Mouse (Mus musculus) adrenal gland, postnatal 4 days (tissue): ENCODE data around the gene Sptan1. TPM values are rescaled to one million over a fixed set of nuclear protein-coding genes. Genes with fewer than 3 reads are reported as not detected.

Source experiments
- DNase-seq, 2 experiments: peaks; one replicate each; pipeline ENCODE4 v3.0.0; 2021 to 2022; ENCODE audit warnings: low spot score in 2 of 2, mixed read lengths in 2 of 2
- total RNA-seq, 2 experiments: library from RNA; stranded (reverse); gene quantifications; 2 replicates each; pipeline ENCODE4 v1.2.3; 2021

Sptan1 gene
- total RNA-seq, 2 experiments from 2014 or later, result 230 to 284 TPM

- DNase-seq, result no peak
These were observed 92.0 kb downstream of the Sptan1 start, which contains the start of gene Set for GRCm38 (mm10) chr2:30057223-30057904. Set (plus strand) TSS chr2:30057378.

- DNase-seq, result no peak
These were observed 93.1 kb downstream of the Sptan1 start for GRCm38 (mm10) chr2:30058418-30058817.

GRCm38 (mm10) chr2:30061215-30062166, 96.1 kb downstream of the Sptan1 start:
- peak in 1 of 2 experiments; percentile 30 for DNase-seq

- peak in 1 of 2 experiments; percentile 46 for DNase-seq
These were observed 97.1 kb downstream of the Sptan1 start for GRCm38 (mm10) chr2:30062249-30063093.

DNA sequence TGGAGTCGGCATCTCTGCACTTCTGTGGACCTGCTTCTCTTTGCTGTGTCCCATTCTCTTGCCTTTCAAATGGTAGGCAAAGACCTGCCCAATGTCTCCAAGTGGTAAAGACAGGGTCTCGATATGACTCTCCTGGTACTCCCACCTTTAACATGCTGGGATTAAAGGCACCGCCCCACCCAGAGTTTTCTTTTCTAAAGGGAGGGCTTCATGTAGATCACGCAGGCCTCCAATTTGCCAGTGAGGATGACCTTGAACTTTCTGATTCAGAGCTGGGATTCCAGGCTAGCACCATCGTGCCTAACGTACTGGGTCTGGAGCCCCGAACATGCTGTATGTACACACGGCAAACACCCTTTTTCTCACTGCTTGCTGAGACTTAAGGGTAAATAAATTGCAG, 97.9 kb downstream of the Sptan1 start:
- DNase-seq, result no peak

DNA sequence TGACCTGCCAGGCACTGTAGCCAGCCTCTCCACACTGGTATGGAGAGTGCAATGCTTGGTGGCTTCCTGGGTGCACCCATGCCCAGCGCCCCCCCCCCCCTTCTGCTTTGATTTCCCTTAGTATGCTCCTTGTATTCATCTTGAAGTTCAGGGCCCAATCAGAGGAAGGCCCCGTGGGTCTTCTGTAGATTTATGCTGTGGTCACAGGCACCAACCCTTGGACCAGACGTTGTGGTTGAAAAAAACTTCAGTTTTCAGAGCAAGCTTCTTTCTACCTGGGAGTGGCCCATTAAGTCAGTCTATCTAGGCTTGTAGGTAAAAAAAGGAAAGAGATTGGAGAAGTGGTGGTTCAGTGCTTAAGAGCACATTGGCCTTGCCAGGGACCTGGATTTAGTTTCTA, 98.4 kb downstream of the Sptan1 start:
- no peak for DNase-seq

DNA sequence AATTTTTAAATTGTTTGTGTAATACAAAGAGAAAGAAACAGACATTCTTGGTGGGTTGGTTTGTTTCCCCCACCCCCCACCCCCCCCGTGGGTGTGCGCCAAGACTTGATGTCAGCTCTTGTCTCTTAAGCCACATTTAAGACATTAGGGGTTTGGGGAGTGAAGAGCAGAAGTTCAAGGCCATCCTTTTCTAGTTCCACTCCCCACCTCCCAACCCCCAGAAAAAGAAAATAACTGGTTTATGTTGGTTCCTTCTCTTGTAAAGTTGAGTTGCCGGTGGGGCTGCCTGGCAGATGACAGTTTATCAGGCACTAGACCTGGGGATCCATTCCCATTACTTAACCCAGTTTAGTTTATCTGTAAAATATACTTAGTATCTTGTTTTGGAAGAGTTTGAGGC, 98.9 kb downstream of the Sptan1 start:
- no peak for DNase-seq

DNA sequence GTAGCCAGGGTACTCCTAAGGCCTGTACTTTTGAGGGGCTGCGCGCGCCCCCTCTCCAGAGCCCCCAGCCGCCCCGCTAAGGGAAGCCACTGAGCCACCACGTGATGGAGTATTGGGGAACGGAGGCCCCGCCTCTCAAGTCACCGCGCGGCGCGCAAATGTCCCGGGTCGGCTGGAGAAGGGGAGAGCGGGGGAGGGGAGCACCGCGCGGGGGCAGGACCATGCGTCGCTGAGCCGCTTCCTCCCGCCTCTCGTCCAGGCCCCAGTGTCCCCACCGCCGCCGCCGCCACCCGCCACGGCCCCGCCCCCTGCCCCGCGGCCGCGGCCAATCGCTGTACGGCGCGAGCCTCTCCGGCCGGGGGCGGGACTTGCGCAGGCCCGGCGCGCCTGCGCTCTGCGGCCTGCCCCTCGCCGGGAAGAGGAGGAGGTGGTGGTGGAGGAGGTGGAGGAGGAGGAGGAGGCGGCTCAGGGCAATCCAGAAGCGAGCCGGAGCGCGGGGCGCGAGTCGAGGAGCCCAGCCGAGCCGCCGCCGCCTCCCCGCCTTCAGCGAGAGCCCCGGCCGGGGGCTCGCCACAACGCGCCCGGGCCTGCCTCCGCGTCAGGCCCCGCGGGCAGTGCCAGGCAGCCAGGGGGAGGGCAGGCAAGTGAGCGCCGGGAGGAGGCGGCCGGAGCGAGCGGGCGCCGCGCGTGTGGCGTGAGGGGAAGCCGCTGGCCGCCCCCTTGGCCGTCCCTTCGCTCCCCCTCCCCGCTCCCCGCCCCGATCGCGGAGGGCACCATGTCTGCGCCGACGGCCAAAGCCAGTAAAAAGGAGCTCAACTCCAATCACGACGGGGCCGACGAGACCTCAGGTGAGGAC, 100.9 kb downstream of the Sptan1 start:
- peak; percentile 91 to 92 for DNase-seq

- no peak for DNase-seq
These were observed 101.9 kb downstream of the Sptan1 start for GRCm38 (mm10) chr2:30067031-30067888.

- no peak for DNase-seq
These were observed 102.6 kb downstream of the Sptan1 start for GRCm38 (mm10) chr2:30067962-30068361.

DNA sequence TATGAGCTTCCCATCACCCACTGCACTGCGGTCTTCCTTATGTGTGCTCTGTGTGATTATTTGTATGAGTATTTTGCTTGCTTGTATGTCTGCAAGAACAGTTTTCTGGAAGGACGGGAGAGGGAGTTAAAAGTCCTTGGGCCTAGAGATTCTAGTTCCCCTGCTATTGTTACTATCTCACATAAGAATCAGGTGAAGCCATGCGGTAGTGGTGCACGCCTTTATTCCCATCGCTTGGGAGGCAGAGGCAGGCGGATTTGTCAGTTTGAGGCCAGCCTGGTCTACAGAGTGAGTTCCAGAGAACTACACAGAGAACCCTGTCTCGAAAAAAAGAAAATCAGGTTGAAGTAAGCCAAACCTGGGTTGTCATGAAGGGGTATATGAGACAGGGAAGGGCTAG, 107.5 kb downstream of the Sptan1 start:
- no peak for DNase-seq

DNA sequence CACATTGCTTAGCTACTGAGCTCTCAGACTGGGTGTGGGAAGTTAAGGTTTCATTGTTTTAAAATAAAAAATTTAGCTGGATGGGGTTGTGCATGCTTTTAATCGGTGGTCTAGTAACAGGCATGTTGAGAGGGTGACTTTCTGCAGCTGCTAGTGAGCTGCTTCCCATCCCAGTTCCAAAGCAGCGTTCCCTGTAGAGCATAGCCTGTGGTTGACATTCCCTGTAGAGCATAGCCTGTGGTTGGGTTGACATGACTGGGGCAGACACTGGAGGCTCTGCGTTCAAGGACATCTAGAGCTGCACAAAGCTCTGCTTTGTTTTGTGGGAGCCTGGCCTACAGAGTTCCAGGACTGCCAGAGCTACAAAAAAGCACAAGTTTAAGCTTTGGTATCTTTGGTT, 107.9 kb downstream of the Sptan1 start:
- no peak for DNase-seq

DNA sequence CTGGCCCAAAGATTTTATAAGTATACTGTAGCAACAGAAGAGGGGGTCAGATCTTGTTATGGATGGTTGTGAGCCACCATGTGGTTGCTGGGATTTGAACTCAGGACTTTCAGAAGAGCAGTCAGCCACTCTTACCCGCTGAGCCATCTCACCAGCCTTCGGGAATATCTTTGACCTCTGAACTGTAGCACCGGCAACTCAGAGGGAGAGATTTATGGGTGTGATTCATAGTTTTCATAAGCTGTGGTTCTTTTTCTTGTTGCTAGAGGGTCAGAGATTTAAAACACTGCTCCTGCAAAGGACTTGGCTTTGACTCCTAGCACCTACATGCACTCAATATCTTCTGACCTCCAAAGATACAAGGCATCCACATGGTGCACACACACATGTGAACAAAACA, 110.3 kb downstream of the Sptan1 start:
- DNase-seq, result no peak

DNA sequence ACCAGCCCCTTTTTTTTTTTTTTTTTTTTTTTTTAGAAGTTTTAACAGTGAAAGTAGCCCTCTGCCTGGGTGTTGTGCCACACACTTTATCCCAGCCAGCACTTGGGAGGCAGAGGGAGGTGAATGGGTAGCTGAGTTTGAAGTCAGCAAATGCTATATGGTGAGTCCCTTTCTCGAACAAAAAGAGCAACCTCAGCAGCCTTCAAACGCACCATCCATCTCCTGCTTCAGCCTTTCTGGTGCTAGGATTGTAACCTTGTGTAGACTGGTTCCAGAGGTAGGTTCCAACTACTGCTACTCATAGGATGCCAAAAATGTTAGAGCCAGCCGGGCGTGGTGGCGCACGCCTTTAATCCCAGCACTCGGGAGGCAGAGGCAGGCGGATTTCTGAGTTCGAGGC, 111.1 kb downstream of the Sptan1 start:
- no peak for DNase-seq

- no peak for DNase-seq
These were observed 111.6 kb downstream of the Sptan1 start for GRCm38 (mm10) chr2:30076959-30077358.

DNA sequence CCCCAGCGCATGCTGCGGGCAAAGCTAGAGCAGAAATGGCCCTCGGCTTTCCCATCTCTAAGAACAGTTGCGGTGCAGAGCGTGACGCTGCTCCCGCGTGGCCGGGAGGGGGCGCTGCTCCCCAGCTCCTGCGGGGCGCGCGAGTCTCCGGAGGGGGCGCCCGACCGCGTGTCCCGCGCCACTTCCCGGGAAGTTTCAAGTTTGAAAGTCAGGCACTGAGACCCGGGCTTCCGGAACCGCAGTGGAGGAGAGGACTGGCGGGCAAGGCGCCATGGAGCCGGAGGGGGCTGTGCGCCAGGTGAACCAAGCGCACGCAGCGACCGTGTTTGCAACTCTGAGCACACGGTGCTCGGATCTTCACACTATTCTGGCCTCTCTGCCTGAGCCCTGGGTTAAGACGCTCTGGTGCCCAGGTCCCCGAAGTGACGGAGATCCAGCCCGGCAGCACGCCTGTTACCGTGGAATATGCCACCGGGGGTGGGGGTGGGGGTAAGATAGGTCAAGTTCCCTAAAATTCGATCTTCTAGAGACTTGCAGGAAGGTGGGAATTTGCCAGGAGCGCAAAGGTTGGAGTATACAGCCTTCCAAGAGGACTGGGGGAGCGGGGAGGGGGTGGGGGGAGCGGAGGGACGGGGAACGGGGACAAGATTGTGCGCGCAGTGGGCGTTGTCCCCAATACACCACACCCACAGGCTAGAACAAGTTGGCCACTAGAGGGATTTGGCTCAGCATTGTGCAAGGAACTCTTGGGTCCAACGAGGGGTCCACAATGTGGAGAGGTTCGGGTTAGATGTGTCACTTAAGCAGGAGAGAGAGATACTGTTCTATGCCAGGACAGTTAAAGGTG, 112.4 kb downstream of the Sptan1 start, which contains the start of gene Pkn3:
Pkn3 (plus strand) TSS at position 183 of the 847 bp plus-strand sequence.
- DNase-seq, result peak; percentile 71 to 88

DNA sequence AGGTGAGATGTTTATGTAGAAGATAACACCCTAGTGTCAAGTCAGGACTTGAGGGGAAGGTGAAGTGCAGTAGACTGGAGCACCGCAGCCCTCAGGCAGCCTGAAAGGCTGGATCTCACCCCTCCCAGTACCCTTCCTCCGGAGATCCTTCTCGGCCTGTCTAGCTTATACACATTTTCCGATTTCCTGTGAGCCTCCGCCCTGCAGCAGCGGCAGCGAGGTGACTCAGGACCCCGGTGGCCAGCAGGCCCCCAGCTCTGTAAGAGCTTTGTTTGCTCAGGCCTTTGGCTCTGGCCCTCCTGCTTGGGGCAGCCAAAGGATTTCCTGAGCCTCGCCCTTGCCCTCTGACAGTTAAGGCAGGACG, 113.0 kb downstream of the Sptan1 start:
- DNase-seq, result no peak

DNA sequence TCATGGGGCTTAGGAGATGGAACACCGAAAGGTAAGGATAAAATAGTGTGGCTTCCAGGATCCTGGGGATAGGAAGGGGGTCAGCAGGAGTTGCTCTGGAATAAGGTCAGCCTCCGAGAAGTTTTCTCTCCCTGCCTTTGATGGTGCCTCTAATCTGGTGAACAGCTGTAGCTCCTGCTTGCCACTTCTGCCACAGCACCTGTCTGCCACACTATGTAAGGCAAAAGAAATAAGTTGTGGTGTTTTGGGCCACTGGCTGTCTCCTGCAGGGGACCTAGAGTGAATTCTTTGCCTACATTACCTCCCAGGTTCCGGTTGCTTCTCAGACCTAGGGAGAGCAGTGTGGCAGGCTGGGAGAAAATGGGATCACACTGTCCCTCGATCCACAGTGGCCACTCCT, 113.4 kb downstream of the Sptan1 start:
- no peak for DNase-seq
